Mouse (Mus musculus) midbrain, embryonic 11.5 days (tissue): ENCODE measurements around the gene Pced1b. TPM values are rescaled to one million over a fixed set of nuclear protein-coding genes. Genes with fewer than 3 reads are reported as not detected.
"Not testable (repeated sequence)": the region's sequence is repeated elsewhere in the genome, so short reads cannot be mapped to it uniquely, and the experiment has no call there.

Experiments
- ATAC-seq: fragments of 200-750 bp; cut with Nextera tagmentation; 2 replicates; pipeline ENCODE4 v1.8.0; 2017; ENCODE audit warnings: moderate TSS enrichment, moderate library complexity; ENCODE audit not compliant: low FRiP score
- DNase-seq: peaks from one replicate; pipeline ENCODE4 v3.0.0; 2015; ENCODE audit warnings: low spot score; ENCODE audit errors: missing footprints
- H3K27ac ChIP-seq: fragments of 300-500 bp; sonication (generic); 2 replicates; pipeline ENCODE4 v1.5.1; 2014; ENCODE audit warnings: low read depth, low read length
- H3K27me3 ChIP-seq: fragments of 300-500 bp; sonication (generic); 2 replicates; pipeline ENCODE4 v1.6.1; 2014; ENCODE audit warnings: mild to moderate bottlenecking, low read length, moderate library complexity, mixed read lengths; ENCODE audit not compliant: control insufficient read depth, insufficient read depth
- H3K36me3 ChIP-seq: fragments of 300-500 bp; sonication (generic); 2 replicates; pipeline ENCODE4 v1.6.1; 2014; ENCODE audit warnings: mild to moderate bottlenecking, low read length, moderate library complexity, mixed read lengths; ENCODE audit not compliant: control insufficient read depth, insufficient read depth
- H3K4me1 ChIP-seq: fragments of 300-500 bp; sonication (generic); 2 replicates; pipeline ENCODE4 v1.6.1; 2014; ENCODE audit warnings: low read length; ENCODE audit not compliant: control insufficient read depth, insufficient read depth
- H3K4me2 ChIP-seq: fragments of 300-500 bp; sonication (generic); 2 replicates; pipeline ENCODE4 v1.6.1; 2014; ENCODE audit warnings: mild to moderate bottlenecking, moderate library complexity
- H3K4me3 ChIP-seq: fragments of 300-500 bp; sonication (generic); 2 replicates; pipeline ENCODE4 v1.5.1; 2014; ENCODE audit warnings: low read depth, low read length
- H3K9ac ChIP-seq: fragments of 300-500 bp; sonication (generic); 2 replicates; pipeline ENCODE4 v1.6.1; 2014; ENCODE audit warnings: low read length
- H3K9me3 ChIP-seq: fragments of 300-500 bp; sonication (generic); 2 replicates; pipeline ENCODE4 v1.6.1; 2016; ENCODE audit warnings: low read length; ENCODE audit not compliant: control insufficient read depth
- whole genome bisulfite sequencing: fragments of 180-500 bp; shearing (Covaris S2); extraction: QIAGEN DNeasy Blood & Tissue Kit; methylation state at CpG from one replicate; pipeline ENCODE4 v1.1.7; 2014; 5-methylcytosine and 5-hydroxymethylcytosine counted together
- polyA plus RNA-seq: library from polyadenylated mRNA; unstranded; fragments of >200 nt; fragmentation: Nextera tagmentation; extraction: Ambion mirVana; gene quantifications from 2 replicates; pipeline ENCODE4 v1.2.1, GENCODE M21; 2014

Pced1b gene
- polyA plus RNA-seq, 1 experiment from 2014 or later: 4.0 TPM

DNA sequence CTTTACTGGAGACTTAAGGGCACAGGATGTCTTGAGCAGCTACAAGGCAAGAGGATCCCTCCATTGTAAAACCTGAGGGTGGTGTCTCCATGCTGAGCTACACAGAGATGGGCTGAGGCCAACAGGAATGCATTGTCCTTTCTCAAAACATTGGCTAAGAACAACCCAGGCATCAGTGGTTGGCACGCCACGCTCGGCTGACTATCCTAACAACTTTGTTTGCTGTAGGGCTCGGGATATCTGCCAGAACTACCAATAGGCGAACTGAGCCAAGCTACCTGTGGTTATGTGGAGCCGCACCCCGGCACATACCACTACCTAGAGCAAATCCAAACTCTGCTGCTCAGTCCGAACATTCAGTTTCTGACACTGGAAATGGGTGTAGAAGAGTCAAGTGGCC is 118.1 kb downstream of the Pced1b start:
- DNase-seq (peak; percentile 23), ATAC-seq (no peak)
- Histone ChIP-seq H3K4me1 (no peaks in the 10 kb centered on the region), H3K4me2 (no peak overlapping the region), H3K9me3 (no peaks in the 10 kb centered on the region), H3K36me3 (no peaks in the 10 kb centered on the region), H3K9ac (no peak overlapping the region), H3K4me3 (no peak overlapping the region), H3K27me3 (no peaks in the 10 kb centered on the region), H3K27ac (no peak overlapping the region)
- WGBS: 92% methylated on average over 8 of the region's 8 CpGs

GRCm38 (mm10) chr15:97368035-97368608 is 121.2 kb downstream of the Pced1b start:
- no peak overlapping the region for H3K4me2 ChIP-seq
- no peak overlapping the region for H3K4me3 ChIP-seq
- 87% methylated on average over 9 of the region's 9 CpGs for WGBS
- H3K36me3 ChIP-seq: no peaks in the 10 kb centered on the region
- no peaks in the 10 kb centered on the region for H3K27me3 ChIP-seq
- H3K9me3 ChIP-seq: no peaks in the 10 kb centered on the region
- DNase-seq: peak; percentile 80
- ATAC-seq: no peak
- H3K4me1 ChIP-seq: peaks cover 2% of the 10 kb centered on the region; the same call in 1 of the 2 replicates
- H3K9ac ChIP-seq: no peak overlapping the region
- H3K27ac ChIP-seq: no peak overlapping the region

GRCm38 (mm10) chr15:97368631-97369030 is 121.7 kb downstream of the Pced1b start:
- H3K27ac ChIP-seq: no peak overlapping the region
- 82% methylated on average over 7 of the region's 7 CpGs for WGBS
- H3K4me1 ChIP-seq: peaks cover 6% of the 10 kb centered on the region; the same call in 1 of the 2 replicates
- H3K9ac ChIP-seq: no peak overlapping the region
- H3K9me3 ChIP-seq: no peaks in the 10 kb centered on the region
- no peak for ATAC-seq
- DNase-seq: no peak
- H3K27me3 ChIP-seq: no peaks in the 10 kb centered on the region
- H3K4me2 ChIP-seq: no peak overlapping the region
- no peak overlapping the region for H3K4me3 ChIP-seq
- no peaks in the 10 kb centered on the region for H3K36me3 ChIP-seq

DNA sequence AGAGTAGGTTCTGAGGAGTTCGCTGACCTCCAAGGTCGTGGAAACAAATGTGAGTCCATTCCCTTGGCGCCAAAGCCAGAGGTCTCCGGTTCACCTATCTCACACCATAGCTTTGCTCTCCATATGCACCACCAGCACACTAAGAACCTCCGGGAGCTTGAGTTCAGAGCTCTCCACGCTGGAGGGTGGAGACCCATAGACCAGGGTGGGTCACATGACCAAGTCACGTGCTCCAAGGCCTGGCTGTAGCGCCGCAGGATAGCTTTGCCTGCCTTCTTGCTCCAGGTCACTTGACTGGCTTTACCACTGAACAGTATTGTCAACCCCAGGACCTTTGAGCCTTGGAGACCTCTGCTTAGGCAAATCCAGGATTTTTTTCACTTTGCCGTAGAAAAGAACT is 122.2 kb downstream of the Pced1b start:
- Histone ChIP-seq H3K36me3 (no peaks in the 10 kb centered on the region), H3K9me3 (no peaks in the 10 kb centered on the region), H3K4me2 (no peak overlapping the region), H3K9ac (no peak overlapping the region), H3K4me3 (no peak overlapping the region), H3K4me1 (peaks cover 6% of the 10 kb centered on the region; the same call in 1 of the 2 replicates), H3K27ac (no peak overlapping the region), H3K27me3 (no peaks in the 10 kb centered on the region)
- no peak for DNase-seq
- 85% methylated on average over 10 of the region's 10 CpGs for WGBS
- no peak for ATAC-seq

DNA sequence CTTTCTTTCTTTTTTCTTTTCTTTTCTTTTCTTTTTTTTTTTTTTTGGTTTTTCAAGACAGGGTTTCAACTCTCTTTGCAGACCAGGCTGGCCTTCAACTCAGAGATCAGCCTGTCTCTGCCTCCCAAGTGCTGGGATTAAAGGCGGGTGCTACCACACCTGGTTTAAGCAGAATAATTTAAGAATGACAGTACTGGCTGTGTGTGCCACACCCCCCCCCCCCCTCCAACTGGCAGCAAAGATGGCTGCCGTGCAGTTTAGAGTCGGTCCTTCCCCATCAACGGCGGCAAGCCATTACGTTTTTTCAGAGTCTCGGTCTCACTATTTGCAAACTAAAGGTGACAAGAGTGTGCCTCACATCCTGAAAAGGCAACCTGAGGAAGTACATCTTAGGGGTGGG is 124.0 kb downstream of the Pced1b start:
- Histone ChIP-seq H3K4me2 (no peak overlapping the region), H3K4me3 (no peak overlapping the region), H3K4me1 (peaks cover 6% of the 10 kb centered on the region; the same call in 1 of the 2 replicates), H3K9ac (no peak overlapping the region), H3K9me3 (no peaks in the 10 kb centered on the region), H3K27ac (no peak overlapping the region), H3K27me3 (no peaks in the 10 kb centered on the region), H3K36me3 (no peaks in the 10 kb centered on the region)
- WGBS: 97% methylated on average over 7 of the region's 7 CpGs
- DNase-seq: no peak
- ATAC-seq: no peak

DNA sequence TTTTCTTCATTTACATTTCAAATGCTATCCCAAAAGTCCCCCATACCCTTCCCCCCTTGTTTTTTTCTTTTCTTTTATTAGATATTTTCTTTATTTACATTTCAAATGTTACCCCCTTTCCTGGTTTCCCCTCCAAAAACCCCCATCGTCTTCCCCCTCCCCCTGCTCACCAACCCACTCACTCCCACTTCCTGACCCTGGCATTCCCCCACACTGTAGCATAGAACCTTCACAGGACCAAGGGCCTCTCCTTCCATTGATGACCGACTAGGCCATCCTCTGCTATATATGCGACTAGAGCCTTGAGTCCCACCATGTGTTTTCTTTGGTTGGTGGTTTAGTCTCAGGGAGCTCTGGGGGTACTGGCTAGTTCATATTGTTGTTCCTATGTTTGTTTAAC is 125.1 kb downstream of the Pced1b start:
- not testable (repeated sequence) for DNase-seq, H3K36me3 ChIP-seq, H3K4me3 ChIP-seq, H3K4me2 ChIP-seq, H3K27ac ChIP-seq, H3K9me3 ChIP-seq, H3K27me3 ChIP-seq, ATAC-seq, H3K9ac ChIP-seq
- 70% methylated on average over 3 of the region's 3 CpGs for WGBS
- peaks cover 11% of the 10 kb centered on the region for H3K4me1 ChIP-seq

DNA sequence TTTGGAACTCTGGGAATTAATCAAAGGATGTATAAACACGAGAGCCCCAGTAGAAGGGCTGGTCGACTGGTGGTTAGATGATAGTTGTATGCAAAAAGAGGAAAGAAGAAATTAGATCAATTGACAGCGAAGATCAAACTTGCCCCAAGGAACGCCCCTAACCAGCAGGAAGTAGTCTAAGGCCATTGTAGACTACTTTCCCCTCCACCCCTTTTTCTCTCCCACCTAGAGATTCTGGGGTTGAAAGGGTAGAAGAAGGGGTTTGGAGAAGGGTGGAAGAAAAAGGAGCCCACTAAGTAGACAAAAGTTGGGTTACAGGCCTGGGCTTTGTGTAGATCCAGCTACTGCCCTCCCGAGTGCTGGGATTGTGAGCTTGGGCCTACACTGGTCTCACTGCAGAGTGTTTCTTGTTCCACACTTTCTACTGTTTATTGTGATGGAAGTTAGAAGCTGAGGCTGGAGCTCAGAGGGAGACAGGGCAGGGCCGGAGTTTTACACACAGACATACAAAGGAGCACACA is 125.8 kb downstream of the Pced1b start:
- Histone ChIP-seq H3K4me1 (peaks cover 11% of the 10 kb centered on the region), H3K4me2 (no peak overlapping the region), H3K9ac (no peak overlapping the region), H3K27me3 (no peaks in the 10 kb centered on the region), H3K4me3 (no peak overlapping the region), H3K9me3 (no peaks in the 10 kb centered on the region), H3K27ac (no peak overlapping the region), H3K36me3 (no peaks in the 10 kb centered on the region)
- ATAC-seq (no peak), DNase-seq (peak; percentile 85)
- WGBS: 20% methylated on average over 6 of the region's 6 CpGs

- Histone ChIP-seq H3K27ac (no peak overlapping the region), H3K4me2 (peak overlapping the region; percentile 37), H3K4me1 (peaks cover 11% of the 10 kb centered on the region), H3K36me3 (no peaks in the 10 kb centered on the region), H3K27me3 (no peaks in the 10 kb centered on the region), H3K9me3 (no peaks in the 10 kb centered on the region), H3K9ac (peak overlapping the region; percentile 41), H3K4me3 (peak overlapping the region; percentile 16; the same call in 1 of the 2 replicates)
- DNase-seq (peak; percentile 91), ATAC-seq (peak; percentile 65; the same call in 1 of the 2 replicates)
- 12% methylated on average over 25 of the region's 25 CpGs for WGBS
Observed at GRCm38 (mm10) chr15:97373203-97374084, 126.5 kb downstream of the Pced1b start.
